Mouse (Mus musculus) MEL (cell line): ENCODE measurements around the gene Myh3. TPM values are rescaled to one million over a fixed set of nuclear protein-coding genes. Genes with fewer than 3 reads are reported as not detected.

Source experiments
- DNase-seq: peaks from one replicate; pipeline ENCODE4 v3.0.0; 2011; ENCODE audit warnings: low read depth, low spot score
- H3K27ac ChIP-seq: 2 replicates; pipeline ENCODE4 v1.5.1; 2012; ENCODE audit warnings: low read depth, mild to moderate bottlenecking, control low read depth, low read length, moderate library complexity; ENCODE audit not compliant: control insufficient read depth
- H3K27me3 ChIP-seq, 2 experiments: fragments of 150-350 bp in 1 of 2; sonication (generic) in 1 of 2; 2 replicates each; pipeline ENCODE4 v1.6.1; 2012; ENCODE audit warnings: low read length in 2 of 2, mild to moderate bottlenecking in 2 of 2, improper control_type of control experiment in 1 of 2, moderate library complexity in 1 of 2; ENCODE audit not compliant: insufficient read depth in 2 of 2, control insufficient read depth in 1 of 2
- H3K36me3 ChIP-seq, 2 experiments: 2 replicates each; pipeline ENCODE4 v1.6.1; 2012 to 2014; ENCODE audit warnings: low read length in 2 of 2, improper control_type of control experiment in 1 of 2, inconsistent platforms in 1 of 2, mild to moderate bottlenecking in 1 of 2; ENCODE audit not compliant: insufficient read depth in 2 of 2, control insufficient read depth in 1 of 2
- H3K4me1 ChIP-seq, 2 experiments: fragments of 150-350 bp in 1 of 2; sonication (generic) in 1 of 2; 2 replicates each; pipeline ENCODE4 v1.6.1; 2012; ENCODE audit warnings: low read length in 2 of 2, improper control_type of control experiment in 1 of 2, mild to moderate bottlenecking in 1 of 2; ENCODE audit not compliant: insufficient read depth in 2 of 2, control insufficient read depth in 1 of 2
- H3K4me3 ChIP-seq, 2 experiments: fragments of 150-350 bp in 1 of 2; sonication (generic) in 1 of 2; 2 replicates each; pipeline ENCODE4 v1.5.1; 2012; ENCODE audit warnings: low read depth in 2 of 2, low read length in 2 of 2, mild to moderate bottlenecking in 2 of 2, moderate library complexity in 2 of 2, control low read depth in 1 of 2, improper control_type of control experiment in 1 of 2; ENCODE audit not compliant: control insufficient read depth in 1 of 2, insufficient read depth in 1 of 2
- H3K79me2 ChIP-seq: 2 replicates; pipeline ENCODE4 v1.6.1; 2012; ENCODE audit warnings: mild to moderate bottlenecking, low read length, moderate library complexity; ENCODE audit not compliant: control insufficient read depth, poor library complexity, insufficient read depth
- H3K9ac ChIP-seq: 2 replicates; pipeline ENCODE4 v1.6.1; 2012; ENCODE audit warnings: low read depth, mild to moderate bottlenecking, control low read depth, low read length, moderate library complexity; ENCODE audit not compliant: control insufficient read depth, poor library complexity, severe bottlenecking
- H3K9me3 ChIP-seq: fragments of 150-350 bp; sonication (generic); replicated peaks from 2 replicates; pipeline ENCODE4 v1.6.1; 2012; ENCODE audit warnings: mild to moderate bottlenecking, low read length, improper control_type of control experiment, moderate library complexity; ENCODE audit not compliant: insufficient read depth
- CHD2 ChIP-seq: IDR thresholded peaks from 2 replicates; pipeline ENCODE4 v1.6.1; 2011; ENCODE audit warnings: low read length, improper control_type of control experiment
- ELF1 ChIP-seq: IDR thresholded peaks from 2 replicates; pipeline ENCODE4 v1.6.1; 2014; ENCODE audit warnings: low read depth, mild to moderate bottlenecking, inconsistent platforms, low read length, improper control_type of control experiment, moderate library complexity
- EP300 ChIP-seq, 2 experiments: IDR thresholded peaks; 2 replicates each; pipeline ENCODE4 v1.6.1; 2011; ENCODE audit warnings: improper control_type of control experiment in 2 of 2, low read length in 2 of 2, low read depth in 1 of 2, mild to moderate bottlenecking in 1 of 2
- GATA1 ChIP-seq: IDR thresholded peaks from 2 replicates; pipeline ENCODE4 v1.6.1; 2011; ENCODE audit warnings: low read depth, low read length, improper control_type of control experiment
- HCFC1 ChIP-seq: IDR thresholded peaks from 2 replicates; pipeline ENCODE4 v1.6.1; 2012; ENCODE audit warnings: low read depth, mild to moderate bottlenecking, inconsistent platforms, low read length, improper control_type of control experiment, moderate library complexity
- KAT2A ChIP-seq: conservative IDR thresholded peaks from 2 replicates; pipeline ENCODE4 v1.6.1; 2012; ENCODE audit warnings: low read depth, low read length, improper control_type of control experiment, inconsistent platforms
- MAFK ChIP-seq: IDR thresholded peaks from 2 replicates; pipeline ENCODE4 v1.6.1; 2011; ENCODE audit warnings: low read depth, mild to moderate bottlenecking, low read length, improper control_type of control experiment, borderline replicate concordance
- MAX ChIP-seq: IDR thresholded peaks from 2 replicates; pipeline ENCODE4 v1.6.1; 2011; ENCODE audit warnings: low read length, improper control_type of control experiment
- MEF2A ChIP-seq: IDR thresholded peaks from 2 replicates; pipeline ENCODE4 v1.6.1; 2014; ENCODE audit warnings: low read depth, mild to moderate bottlenecking, inconsistent platforms, low read length, improper control_type of control experiment; ENCODE audit not compliant: poor library complexity, insufficient replicate concordance, severe bottlenecking; ENCODE audit errors: extremely low read depth
- MXI1 ChIP-seq: IDR thresholded peaks from 2 replicates; pipeline ENCODE4 v1.6.1; 2011; ENCODE audit warnings: mild to moderate bottlenecking, low read depth, low read length, improper control_type of control experiment
- MYB ChIP-seq: IDR thresholded peaks from 2 replicates; pipeline ENCODE4 v1.6.1; 2011; ENCODE audit warnings: mild to moderate bottlenecking, low read depth, low read length, improper control_type of control experiment
- MYC ChIP-seq: IDR thresholded peaks from 2 replicates; pipeline ENCODE4 v1.6.1; 2011; ENCODE audit warnings: low read depth, mild to moderate bottlenecking, low read length, improper control_type of control experiment, moderate library complexity
- NELFE ChIP-seq: IDR thresholded peaks from 2 replicates; pipeline ENCODE4 v1.6.1; 2011; ENCODE audit warnings: low read depth, low read length, improper control_type of control experiment
- NRF1 ChIP-seq: IDR thresholded peaks from 2 replicates; pipeline ENCODE4 v1.6.1; 2014; ENCODE audit warnings: low read depth, mild to moderate bottlenecking, inconsistent platforms, low read length, improper control_type of control experiment, moderate library complexity; ENCODE audit not compliant: poor library complexity, insufficient read depth, severe bottlenecking
- POLR2A ChIP-seq, 2 experiments: IDR thresholded peaks; 2 replicates each; pipeline ENCODE4 v1.6.1; 2011 to 2012; ENCODE audit warnings: low read length in 2 of 2, mild to moderate bottlenecking in 2 of 2, control low read depth in 1 of 2, improper control_type of control experiment in 1 of 2, low read depth in 1 of 2, moderate library complexity in 1 of 2; ENCODE audit not compliant: control insufficient read depth in 1 of 2, insufficient read depth in 1 of 2, poor library complexity in 1 of 2
- RAD21 ChIP-seq: IDR thresholded peaks from 2 replicates; pipeline ENCODE4 v1.6.1; 2011; ENCODE audit warnings: mild to moderate bottlenecking, low read depth, low read length, improper control_type of control experiment
- RCOR1 ChIP-seq: IDR thresholded peaks from 2 replicates; pipeline ENCODE4 v1.6.1; 2012; ENCODE audit warnings: low read depth, mild to moderate bottlenecking, inconsistent platforms, low read length, improper control_type of control experiment
- SIN3A ChIP-seq: IDR thresholded peaks from 2 replicates; pipeline ENCODE4 v1.6.1; 2012; ENCODE audit warnings: low read length, improper control_type of control experiment, inconsistent platforms
- SMC3 ChIP-seq: IDR thresholded peaks from 2 replicates; pipeline ENCODE4 v1.6.1; 2011; ENCODE audit warnings: low read depth, low read length, improper control_type of control experiment
- TAL1 ChIP-seq: IDR thresholded peaks from 2 replicates; pipeline ENCODE4 v1.6.1; 2012; ENCODE audit warnings: mild to moderate bottlenecking, inconsistent platforms, low read length, moderate library complexity, mixed read lengths
- TCF12 ChIP-seq: IDR thresholded peaks from 2 replicates; pipeline ENCODE4 v1.6.1; 2014; ENCODE audit warnings: low read depth, mild to moderate bottlenecking, inconsistent platforms, low read length, improper control_type of control experiment, moderate library complexity
- USF1 ChIP-seq: IDR thresholded peaks from 2 replicates; pipeline ENCODE4 v1.6.1; 2014; ENCODE audit warnings: low read depth, mild to moderate bottlenecking, inconsistent platforms, low read length, improper control_type of control experiment, moderate library complexity
- USF2 ChIP-seq, 2 experiments: IDR thresholded peaks; 2 replicates each; pipeline ENCODE4 v1.6.1; 2011 to 2012; ENCODE audit warnings: improper control_type of control experiment in 2 of 2, low read length in 2 of 2, borderline replicate concordance in 1 of 2, inconsistent platforms in 1 of 2, low read depth in 1 of 2, mild to moderate bottlenecking in 1 of 2; ENCODE audit not compliant: insufficient read depth in 1 of 2
- ZC3H11A ChIP-seq: IDR thresholded peaks from 2 replicates; pipeline ENCODE4 v1.6.1; 2012; ENCODE audit warnings: low read depth, mild to moderate bottlenecking, inconsistent platforms, low read length, improper control_type of control experiment
- ZKSCAN1 ChIP-seq: IDR thresholded peaks from 2 replicates; pipeline ENCODE4 v1.6.1; 2012; ENCODE audit warnings: low read depth, mild to moderate bottlenecking, inconsistent platforms, low read length, improper control_type of control experiment, moderate library complexity
- polyA plus RNA-seq, 2 experiments: library from polyadenylated mRNA; stranded (reverse) in 1 of 2; unstranded in 1 of 2; fragments of >175 nt in 1 of 2; fragments of >200 nt in 1 of 2; gene quantifications; 2 replicates each; pipeline versions ENCODE4 v1.2.1 to v1.2.4; 2012; ENCODE audit warnings: low replicate concordance in 2 of 2, low read depth in 1 of 2; ENCODE audit not compliant: insufficient read length in 2 of 2, insufficient read depth in 1 of 2, missing spikeins in 1 of 2
- total RNA-seq: library from RNA; depleted of rRNA; stranded (reverse); fragments of 300-350 nt; gene quantifications from 2 replicates; pipeline ENCODE4 v1.2.3, GENCODE M21; 2012

Myh3 gene
- total and polyA plus RNA-seq, 3 experiments: 0.81 to 1.7 TPM; not detected in 1

- DNase-seq: no peak
- no peak overlapping the region for H3K4me3 ChIP-seq
Measured at GRCm38 (mm10) chr11:67094470-67094869, 16.4 kb downstream of the Myh3 start.

GRCm38 (mm10) chr11:67097709-67098108 lies 19.6 kb downstream of the Myh3 start:
- no peak for DNase-seq
- no peaks in the 10 kb centered on the region for H3K79me2 ChIP-seq
- no peaks in the 10 kb centered on the region for H3K4me1 ChIP-seq
- no peak overlapping the region for H3K4me3 ChIP-seq
- no peak overlapping the region for H3K27ac ChIP-seq
- TF ChIP-seq USF2 (IDR thresholded peaks at IDR 0.05; ENCODE audit: borderline replicate concordance in 1 of 2, insufficient read depth in 1 of 2, low read depth in 1 of 2, low read length in 2 of 2) (no peak), MXI1 (no peak), KAT2A (no peak), MEF2A (no peak), NRF1 (no peak), TAL1 (no peak), SMC3 (no peak), MAFK (no peak), TCF12 (no peak), RCOR1 (no peak), RAD21 (no peak), POLR2A (IDR thresholded peaks at IDR 0.05; ENCODE audit: control insufficient read depth in 1 of 2, insufficient read depth in 1 of 2, low read depth in 1 of 2, low read length in 2 of 2, poor library complexity in 1 of 2) (no peak), USF1 (no peak), MAX (no peak)
- no peaks in the 10 kb centered on the region for H3K36me3 ChIP-seq
- no peak overlapping the region for H3K9ac ChIP-seq
- no peaks in the 10 kb centered on the region for H3K27me3 ChIP-seq
- H3K9me3 ChIP-seq: no peaks in the 10 kb centered on the region

More at GRCm38 (mm10) chr11:67094470-67094869, 16.4 kb downstream of the Myh3 start:
- Histone ChIP-seq H3K27me3 (no peaks in the 10 kb centered on the region), H3K79me2 (no peaks in the 10 kb centered on the region), H3K9me3 (no peaks in the 10 kb centered on the region), H3K4me1 (no peaks in the 10 kb centered on the region), H3K9ac (no peak overlapping the region), H3K27ac (no peak overlapping the region), H3K36me3 (no peaks in the 10 kb centered on the region)
- TF ChIP-seq MYC (no peak), RCOR1 (no peak), ZKSCAN1 (no peak), NELFE (no peak), MAFK (no peak), CHD2 (no peak), USF2 (IDR thresholded peaks at IDR 0.05; ENCODE audit: borderline replicate concordance in 1 of 2, insufficient read depth in 1 of 2, low read depth in 1 of 2, low read length in 2 of 2) (no peak), MEF2A (no peak), ELF1 (no peak), RAD21 (no peak), SIN3A (no peak), TAL1 (no peak), EP300 (IDR thresholded peaks at IDR 0.05; ENCODE audit: low read depth in 1 of 2, low read length in 2 of 2) (no peak), HCFC1 (no peak), GATA1 (no peak), ZC3H11A (no peak), MYB (no peak)
